Mouse (Mus musculus) lung, postnatal 36 days (tissue): ENCODE results near the gene Tex2.
"Not testable (repeated sequence)": the region's sequence is repeated elsewhere in the genome, so short reads cannot be mapped to it uniquely, and the experiment has no call there.

Experiments
- DNase-seq: peaks from one replicate; pipeline ENCODE4 v3.0.0; 2022; ENCODE audit warnings: mixed read lengths

Tex2 gene

GRCm38 (mm10) chr11:106618768-106619167, 5.5 kb upstream of the Tex2 start:
- DNase-seq: not testable (repeated sequence)

GRCm38 (mm10) chr11:106617821-106618580, 4.8 kb upstream of the Tex2 start:
- no peak for DNase-seq

- DNase-seq: no peak
Measured at GRCm38 (mm10) chr11:106615561-106615960, 2.3 kb upstream of the Tex2 start.

GRCm38 (mm10) chr11:106614339-106614645, 1.1 kb upstream of the Tex2 start:
- peak; percentile 70 for DNase-seq

- DNase-seq: no peak
Measured at GRCm38 (mm10) chr11:106613638-106614338, 565 bp upstream of the Tex2 start.

- DNase-seq: peak; percentile 51
Measured at GRCm38 (mm10) chr11:106612209-106612960, 838 bp downstream of the Tex2 start.

- DNase-seq: no peak
Measured at GRCm38 (mm10) chr11:106609731-106610130, 3.5 kb downstream of the Tex2 start.

- no peak for DNase-seq
Measured at GRCm38 (mm10) chr11:106607316-106607715, 5.9 kb downstream of the Tex2 start.

GRCm38 (mm10) chr11:106606042-106606441, 7.2 kb downstream of the Tex2 start:
- DNase-seq: no peak

GRCm38 (mm10) chr11:106603230-106603629, 10.0 kb downstream of the Tex2 start:
- DNase-seq: no peak

- no peak for DNase-seq
Measured at GRCm38 (mm10) chr11:106600124-106600523, 13.1 kb downstream of the Tex2 start.

- no peak for DNase-seq
Measured at GRCm38 (mm10) chr11:106599345-106599744, 13.9 kb downstream of the Tex2 start.

- no peak for DNase-seq
Measured at GRCm38 (mm10) chr11:106598339-106598738, 14.9 kb downstream of the Tex2 start.

- DNase-seq: no peak
Measured at GRCm38 (mm10) chr11:106597737-106598330, 15.4 kb downstream of the Tex2 start.

- DNase-seq: no peak
Measured at GRCm38 (mm10) chr11:106591183-106591582, 22.0 kb downstream of the Tex2 start.

- DNase-seq: no peak
Measured at GRCm38 (mm10) chr11:106590143-106590542, 23.1 kb downstream of the Tex2 start.

GRCm38 (mm10) chr11:106588781-106589180, 24.4 kb downstream of the Tex2 start:
- no peak for DNase-seq

- DNase-seq: no peak
Measured at GRCm38 (mm10) chr11:106587786-106588519, 25.3 kb downstream of the Tex2 start.

- no peak for DNase-seq
Measured at GRCm38 (mm10) chr11:106583801-106584200, 29.4 kb downstream of the Tex2 start.

- no peak for DNase-seq
Measured at GRCm38 (mm10) chr11:106581357-106581756, 31.9 kb downstream of the Tex2 start.

- DNase-seq: peak; percentile 34
Measured at GRCm38 (mm10) chr11:106580468-106580867, 32.8 kb downstream of the Tex2 start.

- DNase-seq: peak; percentile 47
Measured at GRCm38 (mm10) chr11:106579957-106580356, 33.3 kb downstream of the Tex2 start.

GRCm38 (mm10) chr11:106579146-106579545, 34.1 kb downstream of the Tex2 start:
- DNase-seq: peak; percentile 31
